Mouse (Mus musculus) gastrocnemius, postnatal 4 days (tissue): ENCODE measurements at regions not wholly inside any gene's neighbourhood (a gene's known extent, or its start where the extent isn't known, plus 50 kb on each side); places are given as distances from the start of the nearest gene placed in this dataset.

Source experiments
- DNase-seq, 2 experiments: peaks; one replicate each; pipeline ENCODE4 v3.0.0; 2021 to 2022; ENCODE audit warnings: low spot score in 2 of 2, mixed read lengths in 2 of 2

DNA sequence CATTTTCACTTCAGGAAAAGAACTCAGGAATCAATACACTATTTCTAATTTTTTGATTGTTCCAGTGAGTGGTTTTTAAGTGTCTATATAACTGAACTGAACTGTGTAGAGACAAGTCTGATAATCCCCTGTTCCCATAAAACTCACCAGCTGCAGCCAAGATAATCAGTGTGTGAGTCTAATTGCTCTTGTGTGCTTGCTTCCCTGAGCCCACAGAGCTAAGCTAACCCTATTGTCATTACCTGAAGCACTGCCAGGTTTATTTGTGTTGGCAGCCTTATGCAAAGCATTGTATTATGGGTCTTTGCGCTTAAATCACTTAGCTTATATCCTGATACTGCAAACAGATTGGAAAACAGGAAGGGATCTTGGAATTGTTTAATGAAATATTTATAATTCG, 1663.8 kb downstream of the 4930444P10Rik start:
- DNase-seq, result no peak

DNA sequence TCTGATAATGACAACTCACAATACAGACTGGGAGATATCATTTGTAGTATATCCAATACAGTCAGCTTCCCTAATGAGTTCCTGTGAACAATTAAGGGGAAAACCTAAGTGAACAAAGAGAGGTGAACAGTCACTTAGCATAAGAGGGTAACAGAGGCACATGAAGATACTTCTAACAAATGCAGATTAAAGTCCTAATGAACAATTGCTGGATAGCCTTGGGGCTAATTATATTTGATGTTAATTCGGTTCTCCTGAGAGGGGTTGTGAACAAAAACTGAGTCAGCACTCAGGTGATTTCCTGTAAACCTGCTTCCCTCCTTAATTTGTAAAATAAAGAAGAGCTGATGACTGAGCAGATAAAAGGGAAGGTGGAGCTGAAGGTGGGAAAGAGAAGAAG, 1672.1 kb downstream of the 4930444P10Rik start:
- DNase-seq, result no peak

DNA sequence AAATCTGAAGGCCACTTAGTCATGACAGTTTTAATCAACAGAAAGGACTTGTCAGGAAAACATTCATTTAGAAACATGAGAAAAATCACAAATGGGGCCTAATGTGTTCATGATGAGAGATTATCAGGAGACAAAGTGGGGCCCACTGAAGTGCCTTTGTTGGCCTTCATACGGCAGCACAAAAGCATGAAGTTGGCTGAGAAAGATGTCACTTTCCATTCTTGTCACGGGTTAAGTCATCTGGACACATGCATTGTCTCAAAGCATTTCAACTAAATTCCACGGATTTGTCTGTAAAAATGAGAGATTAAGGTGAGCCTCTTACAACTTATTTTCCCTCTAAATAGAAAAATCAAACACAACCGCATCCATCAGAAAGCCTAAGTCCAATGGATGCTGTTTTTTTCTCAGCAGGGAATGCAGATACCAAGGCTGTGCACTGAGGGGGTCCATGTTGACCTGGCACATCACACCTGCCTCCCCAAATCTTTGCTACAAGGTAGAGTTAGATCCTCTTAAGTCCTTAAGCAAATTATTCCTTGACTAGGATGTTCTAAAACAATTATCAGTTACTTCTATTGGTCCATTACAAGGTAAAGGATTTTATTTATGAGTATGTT, 1679.2 kb downstream of the 4930444P10Rik start:
- no peak for DNase-seq

GRCm38 (mm10) chr1:14369957-14370833, 1722.9 kb downstream of the 4930444P10Rik start:
- no peak for DNase-seq

GRCm38 (mm10) chr1:14359998-14360640, 1733.0 kb downstream of the 4930444P10Rik start:
- DNase-seq, result no peak
